Mouse (Mus musculus) ZHBTc4 (cell line): ENCODE data around the gene Slc3a2.
A peak's percentile ranks its signal among the peaks of the same experiment; 100 is the strongest.

Experiments used
- DNase-seq: peaks from one replicate; pipeline ENCODE4 v3.0.0-alpha.2; 2011; ENCODE audit warnings: low read depth, low spot score

Slc3a2 gene

DNA sequence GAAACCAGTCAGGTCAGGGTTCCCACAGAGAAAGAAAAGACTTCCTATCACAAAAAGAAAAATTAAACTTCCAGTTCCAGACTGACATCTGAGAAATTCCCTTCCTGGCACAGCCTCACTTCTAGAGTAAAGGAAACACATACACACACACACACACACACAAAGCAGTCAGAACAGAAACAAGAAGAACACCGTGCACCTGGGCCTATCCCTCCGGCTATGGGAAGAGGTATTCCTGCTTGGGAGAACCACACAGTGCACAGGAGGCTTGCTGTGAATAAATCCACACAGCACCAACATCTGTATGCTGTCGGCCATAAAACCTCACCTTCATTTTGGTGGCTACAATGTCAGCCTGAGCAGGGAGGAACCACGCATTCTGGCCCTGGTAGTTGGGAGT lies 11.7 kb downstream of the Slc3a2 start:
- no peak for DNase-seq

DNA sequence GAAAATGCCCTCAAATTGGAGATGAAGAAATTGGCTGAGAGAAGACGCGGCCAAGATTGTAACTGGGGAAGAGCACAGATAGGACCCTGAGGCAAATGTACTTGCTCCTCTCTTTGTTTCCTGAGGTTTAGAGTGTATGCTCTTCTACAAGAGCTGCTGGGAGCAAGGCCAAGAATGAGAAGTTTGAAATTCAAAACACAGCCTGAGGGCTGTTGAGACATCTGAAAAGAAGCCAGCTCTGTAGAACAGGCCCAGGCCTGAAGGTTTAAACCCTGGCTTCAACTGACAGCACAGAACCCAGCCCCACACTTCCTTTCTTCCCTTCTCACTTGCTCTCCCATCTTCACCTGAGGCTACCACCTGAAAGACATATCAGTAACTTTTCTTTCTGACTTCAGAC lies 13.1 kb downstream of the Slc3a2 start:
- no peak for DNase-seq

DNA sequence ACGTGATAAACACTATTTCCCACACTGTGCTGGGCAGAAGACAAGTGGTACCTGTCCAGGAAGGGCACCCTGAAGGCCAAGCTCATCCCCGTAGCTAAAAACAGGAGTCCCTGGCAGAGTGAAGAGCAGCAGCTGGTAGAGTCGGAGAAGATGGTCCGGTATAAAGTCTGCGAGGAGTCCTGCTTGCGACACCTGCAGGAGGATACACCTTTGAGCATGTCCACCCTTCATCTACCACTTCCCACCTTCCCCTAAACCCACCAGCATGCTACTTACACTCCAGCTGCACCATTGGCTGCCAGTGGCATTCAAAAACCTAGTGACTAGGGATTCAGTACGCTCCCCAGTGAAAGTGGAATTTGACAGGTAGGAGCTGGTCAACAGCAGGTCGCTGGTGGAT lies 14.2 kb downstream of the Slc3a2 start:
- DNase-seq: no peak

DNA sequence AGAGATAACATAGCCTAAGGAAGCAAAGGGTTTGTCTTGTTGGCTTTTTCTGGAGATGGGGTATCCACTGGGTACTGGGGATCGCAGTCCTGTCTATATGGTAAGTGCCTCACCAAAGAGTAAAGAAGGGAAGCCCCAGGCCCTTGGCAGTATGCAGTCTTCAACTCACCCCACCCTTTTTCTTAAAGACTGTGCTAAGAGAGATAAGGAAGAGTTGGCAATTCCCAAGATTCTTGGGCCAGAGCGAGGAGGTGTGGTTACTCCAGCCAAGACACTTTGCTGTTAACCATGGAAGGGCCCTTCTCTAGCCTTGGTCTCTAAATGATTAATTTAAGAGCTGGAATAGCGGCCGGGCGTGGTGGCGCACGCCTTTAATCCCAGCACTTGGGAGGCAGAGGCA lies 16.2 kb downstream of the Slc3a2 start:
- DNase-seq: no peak

DNA sequence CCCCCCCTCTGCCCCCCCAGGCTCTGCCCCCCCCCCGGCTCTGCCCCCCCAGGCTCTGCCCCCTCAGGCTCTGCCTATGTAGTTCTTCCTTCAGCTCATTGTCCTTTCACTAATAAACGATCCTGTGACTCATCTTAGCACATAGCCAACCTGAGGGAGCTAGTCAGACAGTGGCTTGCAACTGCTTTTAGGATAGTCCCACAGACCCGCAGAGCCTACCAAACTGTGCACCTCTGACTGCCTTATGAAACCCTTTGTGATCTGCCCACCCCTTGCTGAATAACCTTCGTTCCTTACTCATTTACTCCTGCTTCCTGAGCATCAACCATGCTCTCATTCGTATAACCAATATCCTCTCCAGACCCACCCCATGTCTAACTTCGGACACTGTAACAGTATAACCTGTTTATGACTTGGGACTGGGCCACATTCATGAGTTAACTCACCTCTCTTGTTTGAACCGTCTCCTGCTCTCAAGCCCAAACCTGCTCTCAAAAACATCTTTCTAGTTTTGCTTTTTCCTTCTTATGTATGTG lies 17.0 kb downstream of the Slc3a2 start:
- DNase-seq: no peak

DNA sequence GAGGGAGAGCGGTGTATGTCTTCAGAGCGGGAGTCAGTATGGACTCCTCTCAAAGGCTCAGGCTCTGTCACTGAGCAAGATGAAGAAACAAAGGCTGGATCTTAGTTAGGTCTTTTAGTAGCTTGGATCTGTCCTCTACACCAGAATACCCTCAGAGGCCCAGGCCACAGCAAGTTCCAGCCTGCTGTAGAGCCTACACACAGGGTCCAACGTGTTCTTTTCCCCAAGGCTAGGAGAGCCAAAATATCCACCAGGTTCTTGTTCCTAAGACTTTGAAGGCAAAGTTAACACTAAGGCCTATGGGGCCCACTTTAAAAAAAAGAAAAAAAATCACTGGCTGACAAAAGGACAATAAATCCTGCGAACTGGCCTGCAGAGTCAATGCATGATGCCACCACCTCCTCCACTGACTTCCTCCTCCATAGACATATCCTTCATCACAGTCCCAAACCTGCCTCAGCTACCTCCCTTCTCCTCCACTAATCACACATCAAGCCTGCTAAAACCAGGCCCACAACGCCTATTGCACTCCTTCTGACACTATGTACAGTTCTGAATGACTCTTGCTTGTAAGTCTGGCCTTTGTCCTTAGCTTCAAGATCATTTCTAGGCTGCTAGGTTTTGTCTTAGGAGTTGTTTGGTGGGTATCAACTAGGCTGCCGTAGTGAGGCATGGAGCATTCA lies 18.0 kb downstream of the Slc3a2 start:
- DNase-seq: no peak

DNA sequence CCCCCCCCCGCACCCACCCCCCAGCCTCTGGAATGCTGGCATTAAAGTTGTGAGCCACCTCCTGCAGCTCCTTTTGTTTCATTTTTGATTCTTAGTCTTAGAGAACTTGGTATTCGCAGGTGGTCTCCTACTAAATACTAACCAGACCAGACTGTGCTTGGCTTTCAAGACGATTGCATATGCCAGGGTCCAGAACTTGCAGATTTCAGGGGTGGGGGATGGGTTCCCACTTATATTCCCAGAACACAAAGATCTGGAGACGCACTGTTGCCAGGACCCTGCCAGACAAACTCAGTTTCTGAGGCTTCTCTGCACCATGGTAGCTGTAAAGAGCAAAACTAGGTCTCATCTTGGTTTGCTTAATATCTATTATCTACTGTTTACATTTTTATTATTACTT lies 19.6 kb downstream of the Slc3a2 start:
- no peak for DNase-seq

DNA sequence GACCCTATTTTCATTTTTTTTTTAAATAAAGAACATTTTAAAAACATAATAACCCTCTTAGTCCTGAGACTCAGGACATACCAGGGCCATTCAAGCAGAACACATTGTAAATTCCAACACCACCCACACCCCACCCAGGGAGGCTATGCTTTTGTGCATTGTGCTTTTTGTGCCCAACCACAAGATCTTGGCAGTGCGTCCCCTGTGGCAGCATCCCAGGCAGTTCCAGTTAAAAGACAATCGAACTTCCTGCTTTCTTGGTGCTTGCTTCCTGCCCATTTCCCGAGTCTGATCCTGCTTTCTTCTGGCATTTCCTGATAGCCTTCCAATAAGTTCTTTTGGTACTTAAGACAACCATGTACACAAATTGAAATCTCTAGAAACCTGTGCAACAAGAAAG lies 20.7 kb downstream of the Slc3a2 start:
- peak; percentile 58 for DNase-seq

DNA sequence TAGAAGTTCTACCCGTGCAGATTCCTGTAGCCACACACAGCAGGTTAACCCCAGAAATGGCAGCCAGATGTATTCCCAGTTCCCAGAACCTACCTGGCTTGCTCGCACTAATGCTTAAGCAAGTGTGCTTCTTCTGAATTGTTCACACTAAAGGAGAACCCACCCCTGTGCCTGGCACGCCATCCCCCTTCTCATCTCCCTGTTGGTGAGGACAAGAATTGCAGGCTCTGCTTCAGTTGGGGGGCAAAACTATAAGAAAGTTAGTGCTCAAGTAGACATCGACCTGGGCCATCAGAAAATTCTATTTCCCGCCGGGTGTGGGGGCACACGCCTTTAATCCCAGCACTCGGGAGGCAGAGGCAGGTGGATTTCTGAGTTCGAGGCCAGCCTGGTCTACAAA lies 23.5 kb downstream of the Slc3a2 start:
- DNase-seq: no peak

DNA sequence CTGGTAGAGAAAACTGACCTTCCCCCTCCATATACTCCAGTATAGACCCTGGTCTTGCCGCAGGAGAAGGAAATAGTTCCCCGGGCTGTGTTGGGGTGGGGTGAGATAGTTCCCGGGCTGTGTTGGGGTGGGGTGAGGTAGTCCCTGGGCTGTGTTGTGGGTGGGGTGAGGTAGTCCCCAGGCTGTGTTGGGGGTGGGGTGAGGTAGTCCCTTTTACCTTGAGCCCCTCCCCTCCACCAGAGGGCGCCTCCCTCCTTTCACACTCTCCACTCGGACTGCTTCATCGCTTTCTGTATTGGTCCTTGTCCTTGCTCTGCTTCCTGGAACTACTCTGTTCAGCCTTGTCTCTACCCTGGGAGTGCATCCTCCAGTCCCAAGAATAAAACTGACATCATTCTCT lies 27.8 kb downstream of the Slc3a2 start:
- DNase-seq: peak; percentile 89

DNA sequence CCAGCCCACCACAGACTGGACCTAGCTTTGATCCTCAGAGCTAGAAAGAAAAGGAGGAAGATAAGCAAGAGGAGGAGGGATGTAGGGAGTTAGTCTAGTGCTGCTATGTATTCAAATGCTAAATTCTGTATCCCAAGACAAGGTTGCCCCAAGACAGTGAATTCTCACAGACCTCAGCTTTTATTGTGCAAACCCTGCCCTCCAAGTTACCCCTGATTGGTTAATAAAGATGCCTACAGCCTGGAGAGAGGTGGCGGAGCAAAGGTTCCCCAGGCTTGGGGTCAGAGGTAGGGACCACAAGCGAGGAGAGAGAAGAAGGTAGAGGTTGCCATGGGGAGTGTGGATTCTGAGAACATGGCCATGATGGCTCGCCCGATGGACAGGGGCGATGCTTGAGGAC lies 30.4 kb downstream of the Slc3a2 start:
- DNase-seq: no peak

DNA sequence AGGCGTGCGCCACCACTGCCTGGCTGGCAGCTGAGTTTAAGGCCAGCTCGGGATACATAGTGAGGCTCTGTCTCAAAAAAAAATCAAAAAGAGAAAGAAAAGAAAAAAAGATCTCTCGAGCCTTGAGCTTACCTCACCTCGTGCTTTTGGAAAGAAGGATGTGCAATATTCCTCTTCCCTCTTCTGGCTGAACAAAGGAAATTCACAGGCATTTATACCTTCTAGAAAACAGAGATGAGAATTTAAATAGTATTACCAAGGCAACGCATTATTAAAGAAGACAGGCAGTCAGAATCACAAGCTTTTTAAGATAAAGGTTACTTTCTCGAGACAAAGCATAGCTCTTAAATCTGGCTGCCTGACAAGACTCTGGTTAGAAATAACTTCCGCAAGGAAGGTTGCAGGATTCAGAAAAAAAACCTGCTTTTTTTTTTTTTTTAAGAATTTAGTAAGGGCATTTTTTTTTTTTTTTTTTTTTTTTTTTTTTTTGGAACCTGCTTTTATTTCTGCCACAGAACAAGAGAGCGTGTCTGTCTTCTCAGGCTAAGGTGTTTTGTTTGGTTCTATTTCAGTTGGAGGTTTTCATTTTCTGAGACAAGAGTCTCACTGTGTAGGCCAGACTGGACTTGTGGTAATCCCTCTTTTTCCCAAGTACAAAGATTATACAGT lies 31.2 kb downstream of the Slc3a2 start:
- DNase-seq: no peak

DNA sequence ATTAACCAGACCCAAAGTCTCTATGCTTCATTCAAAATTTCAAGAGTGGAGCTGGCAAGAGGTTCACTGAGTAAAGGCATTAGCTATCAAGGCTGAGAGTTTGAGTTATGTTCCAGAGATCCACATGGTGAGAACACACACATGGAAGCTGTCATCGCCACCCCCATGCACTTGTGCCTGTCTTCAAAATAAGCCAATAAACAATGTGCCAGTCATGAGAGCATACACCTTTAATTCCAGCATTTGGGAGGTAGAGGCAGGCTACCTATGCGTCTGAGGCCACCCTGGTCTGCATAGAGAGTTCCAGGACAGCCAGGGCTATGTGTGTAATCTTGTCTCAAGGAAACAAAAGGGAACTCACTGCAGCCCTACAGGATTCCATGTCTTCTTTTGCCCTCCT lies 39.5 kb downstream of the Slc3a2 start:
- no peak for DNase-seq

DNA sequence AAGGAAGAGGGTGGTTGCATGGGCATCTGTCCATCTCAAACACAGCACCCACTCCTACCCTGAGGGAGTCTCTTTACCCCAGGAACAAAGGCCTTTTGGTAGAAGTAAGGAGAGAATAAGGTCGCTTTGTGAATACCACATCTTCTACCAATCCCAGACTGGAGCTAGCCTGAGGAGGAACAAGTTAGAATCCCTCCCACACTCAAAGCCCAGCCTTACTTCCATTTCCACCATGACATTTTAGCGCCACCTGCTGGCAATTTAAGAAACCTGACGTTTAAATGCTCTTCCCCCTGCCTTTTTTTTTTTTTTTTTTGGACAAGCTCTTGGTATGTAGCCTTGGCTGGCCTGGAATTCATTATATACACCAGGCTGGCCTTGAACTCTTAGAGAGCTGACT lies 40.2 kb downstream of the Slc3a2 start:
- peak; percentile 91 for DNase-seq

DNA sequence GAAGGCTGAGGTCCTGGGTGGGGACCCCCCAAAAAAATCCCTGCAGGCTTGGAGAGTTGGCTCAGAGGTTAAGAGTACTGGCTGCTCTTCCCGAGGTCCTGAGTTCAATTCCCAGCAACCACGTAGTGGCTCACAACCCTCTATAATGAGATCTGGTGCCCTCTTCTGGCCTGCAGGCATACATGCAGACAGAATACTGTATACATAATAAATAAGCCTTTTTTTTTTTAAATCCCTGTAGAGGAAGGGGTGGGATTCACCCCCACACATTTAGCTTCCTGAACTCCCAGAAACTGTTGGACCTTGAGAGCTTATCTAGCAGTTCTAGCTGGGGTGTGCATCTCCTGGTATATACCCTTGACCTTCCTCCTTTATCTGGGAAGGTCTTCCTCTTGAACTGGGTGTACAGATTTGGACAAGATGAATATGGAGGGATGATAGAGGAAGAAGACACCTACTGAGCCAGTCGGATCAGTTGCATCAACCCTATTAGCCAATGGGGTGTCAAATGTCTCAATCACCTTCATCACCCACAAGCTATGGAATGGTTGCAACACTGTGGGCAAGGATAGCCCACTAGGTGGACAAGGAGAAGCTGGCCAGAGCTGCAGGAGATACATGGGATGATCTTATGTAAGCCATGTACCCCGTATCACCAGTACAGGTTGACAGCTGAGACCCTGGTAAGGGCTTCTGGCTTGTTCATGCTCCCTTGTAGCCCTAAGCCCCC lies 41.4 kb downstream of the Slc3a2 start:
- DNase-seq: no peak

DNA sequence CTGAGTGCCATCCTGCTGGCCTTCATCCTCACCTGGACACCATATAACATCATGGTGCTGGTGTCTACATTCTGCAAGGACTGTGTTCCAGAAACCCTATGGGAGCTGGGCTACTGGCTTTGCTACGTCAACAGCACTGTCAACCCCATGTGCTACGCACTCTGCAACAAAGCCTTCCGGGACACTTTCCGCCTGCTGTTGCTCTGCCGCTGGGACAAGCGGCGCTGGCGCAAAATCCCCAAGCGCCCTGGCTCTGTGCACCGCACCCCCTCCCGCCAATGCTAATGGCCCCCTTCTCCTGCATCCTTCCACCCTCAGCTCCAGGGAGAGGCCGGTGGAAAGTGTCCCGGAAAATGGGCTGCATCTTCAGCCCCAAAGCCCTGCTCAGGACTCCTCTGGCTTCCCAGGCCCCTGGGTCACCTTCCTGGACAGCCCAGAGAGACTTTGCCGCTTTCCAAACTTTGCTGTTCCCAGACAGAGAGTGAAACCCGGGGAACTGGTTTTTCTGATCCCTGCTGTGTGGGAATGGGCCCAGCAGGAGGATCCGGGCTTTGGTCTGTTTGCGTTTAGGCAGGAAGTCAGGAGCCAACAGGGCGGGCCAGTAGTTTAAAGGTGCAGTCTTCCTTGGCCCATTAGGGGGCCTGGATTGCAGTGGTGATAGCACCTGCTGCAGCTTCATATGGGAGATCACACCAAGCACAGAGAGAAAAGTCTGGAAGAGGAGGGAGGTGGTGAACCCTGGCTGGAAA lies 44.0 kb downstream of the Slc3a2 start:
- DNase-seq: peak; percentile 83

DNA sequence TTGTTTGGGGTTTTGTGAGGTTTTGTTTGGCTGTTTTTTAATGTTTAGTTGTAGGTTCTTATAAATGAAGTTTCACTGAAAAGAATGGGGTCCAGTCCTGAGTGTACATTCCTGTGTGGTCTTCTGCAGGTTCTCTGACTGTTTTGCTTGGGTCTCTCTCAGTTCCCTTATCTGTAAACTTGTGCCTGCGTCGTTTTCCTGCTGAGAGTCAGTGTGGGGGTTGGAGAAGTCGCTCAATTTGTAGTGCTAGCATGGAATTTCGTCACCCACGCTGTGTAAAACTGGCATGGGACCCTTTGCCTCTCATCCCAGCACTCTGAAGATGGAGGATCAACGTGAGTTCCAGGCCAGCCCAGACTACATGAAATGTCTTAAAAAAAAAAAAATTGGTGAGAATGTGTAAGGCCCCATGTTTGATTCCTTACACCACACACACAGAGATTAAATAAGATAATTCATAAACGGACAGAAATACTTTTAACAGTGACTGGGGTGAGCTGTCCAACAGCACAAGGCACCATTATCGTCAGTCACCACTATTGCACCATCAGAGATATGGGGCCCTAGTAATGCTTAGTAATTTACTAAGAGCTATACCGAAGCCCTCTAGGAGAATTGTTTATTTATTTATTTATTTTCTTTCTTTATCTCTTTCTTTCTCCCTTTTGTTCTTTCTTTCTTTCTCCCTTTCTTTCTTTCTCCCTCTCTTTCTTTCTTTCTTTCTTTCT lies 49.7 kb downstream of the Slc3a2 start:
- DNase-seq: no peak

DNA sequence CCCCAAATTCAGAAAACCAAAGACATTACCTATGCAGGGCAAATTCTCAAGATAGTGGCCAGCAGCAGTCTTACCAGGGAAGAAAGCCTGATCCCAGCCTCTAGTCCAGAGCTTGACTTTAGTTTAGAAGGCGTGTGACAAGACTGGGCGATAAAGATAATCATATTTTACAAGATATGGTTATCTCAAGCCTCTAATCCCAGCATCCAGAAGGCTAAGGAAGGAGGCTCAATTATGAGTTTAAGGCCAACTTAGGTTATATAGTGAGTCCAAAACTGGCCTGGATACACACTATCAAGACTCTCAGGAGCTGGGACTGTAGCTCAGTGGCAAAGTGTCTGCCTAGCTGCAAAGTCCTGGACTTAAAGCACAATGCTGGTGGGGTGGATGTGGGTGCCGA lies 50.3 kb downstream of the Slc3a2 start:
- DNase-seq: no peak

DNA sequence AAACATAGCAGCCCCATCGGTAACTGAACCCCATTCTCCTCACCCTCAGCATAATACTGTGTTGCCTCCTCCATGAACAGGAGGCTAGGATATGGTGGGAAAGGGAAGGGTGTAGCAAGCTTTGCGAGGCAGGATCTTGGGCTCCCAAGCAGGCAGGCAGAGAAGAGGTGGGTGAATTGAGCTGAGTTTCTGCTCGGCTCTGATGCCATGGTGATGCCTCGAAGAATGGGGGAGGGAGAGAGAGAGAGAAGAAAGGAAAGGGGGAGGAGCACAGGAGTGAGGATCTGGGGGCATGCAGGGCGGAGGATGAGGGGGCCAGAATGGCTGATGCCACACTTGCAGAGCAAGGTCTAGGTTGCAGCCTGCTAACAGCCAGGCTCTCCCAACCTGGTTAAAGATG lies 57.4 kb downstream of the Slc3a2 start:
- DNase-seq: no peak

DNA sequence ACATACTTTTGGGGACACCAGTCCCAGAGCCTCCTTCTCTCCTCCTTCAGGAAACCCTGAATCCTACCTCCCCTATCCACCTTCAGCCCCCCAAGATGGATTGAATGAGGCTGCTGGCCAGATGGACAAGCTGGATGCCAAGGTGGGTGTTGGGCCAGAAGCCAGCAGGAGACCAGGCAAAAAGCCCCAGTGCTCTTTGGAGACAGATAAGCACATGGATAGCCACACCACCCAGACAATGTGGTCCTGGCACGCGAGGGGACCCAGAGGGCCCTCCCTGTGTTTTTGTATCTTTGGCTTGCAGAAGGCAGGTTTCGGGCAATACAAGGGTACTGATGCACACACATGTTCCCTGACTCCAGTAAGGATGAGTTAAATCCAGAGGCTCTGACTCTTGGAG lies 58.3 kb downstream of the Slc3a2 start:
- DNase-seq: no peak

DNA sequence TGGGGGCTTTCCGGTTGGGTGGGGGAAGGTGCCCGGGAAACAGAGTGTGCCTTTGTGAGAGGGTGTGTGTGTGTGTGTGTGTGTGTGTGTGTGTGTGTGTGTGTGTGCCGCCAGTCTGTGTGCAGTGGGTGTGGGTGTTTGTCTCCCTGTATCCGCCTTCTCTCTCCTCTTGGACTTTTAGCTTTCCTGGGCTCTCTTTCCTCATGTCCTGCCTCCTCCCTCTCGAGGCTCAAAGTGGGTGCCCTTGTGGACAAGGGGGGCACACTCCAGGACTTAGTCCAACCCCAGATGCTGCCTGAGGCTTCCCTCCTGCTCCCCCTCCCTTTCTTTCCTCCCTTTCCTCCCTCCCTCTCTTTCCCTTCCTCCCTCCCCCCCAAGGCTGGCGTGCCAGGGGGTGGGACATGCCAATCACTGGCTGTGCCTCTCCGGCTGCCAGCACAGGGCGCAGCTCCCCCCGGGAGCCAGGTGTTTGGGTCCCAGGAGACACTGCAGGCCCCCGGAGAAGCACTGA lies 59.2 kb downstream of the Slc3a2 start:
- no peak for DNase-seq
